ENCODE assay signal across 16 mouse cellular contexts in the genomic region with DNA sequence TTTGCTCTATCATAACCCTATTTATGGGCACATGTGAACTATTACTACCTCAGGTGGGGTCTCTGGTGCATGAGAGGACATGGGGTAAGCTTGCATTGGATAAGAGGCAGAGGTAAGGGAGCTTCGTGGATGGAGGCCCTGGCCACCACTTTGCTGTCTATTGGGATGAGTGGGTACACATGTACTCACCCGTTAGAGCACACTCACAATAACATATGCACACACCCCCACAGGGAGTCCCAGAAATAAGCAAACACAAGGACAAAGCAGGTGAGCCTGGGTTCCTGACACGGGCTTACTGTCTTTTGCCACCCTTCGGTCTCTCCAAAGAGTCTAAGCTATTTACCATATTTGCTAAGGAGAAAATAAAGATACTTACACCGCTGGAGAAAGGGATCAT.
"Had no signal": no experiment of that assay in that cellular context is flagged by ENCODE, and none has a peak within 500 bp of the region (broad histone marks: within the 10 kb centered on the region; RNA-seq: fewer than 3 reads in every experiment).

No protein-coding gene starts in this region.

- H3K36me3 ChIP-seq: neural tube, embryonic 13.5 days; neural tube, embryonic 15.5 days; stomach, embryonic 15.5 days had no signal

- H3K4me3 ChIP-seq: neural tube, embryonic 13.5 days; neural tube, embryonic 15.5 days; stomach, embryonic 15.5 days had no signal

- H3K27ac ChIP-seq: neural tube, embryonic 13.5 days; neural tube, embryonic 15.5 days; stomach, embryonic 15.5 days; stomach, postnatal 0 days had no signal

- H3K4me2 ChIP-seq: neural tube, embryonic 13.5 days; neural tube, embryonic 15.5 days; stomach, embryonic 15.5 days had no signal

- H3K9ac ChIP-seq: neural tube, embryonic 13.5 days; neural tube, embryonic 15.5 days; stomach, embryonic 15.5 days had no signal

- H3K9me3 ChIP-seq: neural tube, embryonic 13.5 days; neural tube, embryonic 15.5 days; stomach, embryonic 15.5 days had no signal

- H3K27me3 ChIP-seq: neural tube, embryonic 13.5 days; neural tube, embryonic 15.5 days; stomach, embryonic 15.5 days had no signal

- DNase-seq: retina, postnatal 1 day; right cerebral cortex, adult 18-20 months; right cerebral cortex, postnatal 14 days; right cerebral cortex, postnatal 25 days; right cerebral cortex, postnatal 4 days; spleen, adult 18-20 months; thymus, adult 18-20 months; thymus, adult 2 months; thymus, postnatal 14 days; thymus, postnatal 25 days; thymus, postnatal 36 days; thymus, postnatal 4 days had no signal

- H3K4me1 ChIP-seq: neural tube, embryonic 13.5 days; neural tube, embryonic 15.5 days; stomach, embryonic 15.5 days had no signal
